Mouse (Mus musculus): ENCODE measurements around the gene Klhl21.

DNA sequence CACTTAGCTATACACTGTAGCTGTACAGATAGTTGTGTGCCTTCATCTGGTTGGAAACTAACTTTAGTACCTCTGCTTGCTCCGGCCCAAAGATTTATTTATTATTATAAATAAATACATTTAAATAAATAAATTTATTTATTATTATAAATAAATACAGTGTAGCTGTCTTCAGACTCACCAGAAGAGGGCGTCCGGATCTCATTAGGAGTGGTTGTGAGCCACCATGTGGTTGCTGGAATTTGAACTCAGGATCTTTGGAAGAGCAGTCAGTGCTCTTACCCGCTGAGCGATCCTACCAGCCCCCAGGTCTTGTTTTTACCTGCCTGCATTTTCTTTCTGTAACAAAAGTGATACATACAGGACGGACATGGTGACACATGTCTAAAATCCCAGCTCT lies 2.5 kb upstream of the Klhl21 start:
- TF ChIP-seq CTCF (IDR thresholded peaks at IDR 0.05; ENCODE audit: borderline replicate concordance, insufficient read depth, low read length) (no peak), POLR2A (IDR thresholded peaks at IDR 0.05; ENCODE audit: low read depth, low read length) (no peak)
